Mouse (Mus musculus) frontal cortex, postnatal 14 days (tissue): ENCODE data around the gene Cops4.

Experiments used
- DNase-seq, 2 experiments: peaks; one replicate each; pipeline ENCODE4 v3.0.0; 2022; ENCODE audit warnings: low spot score in 2 of 2

Cops4 gene

GRCm38 (mm10) chr5:100546294-100547080, 28.4 kb downstream of the Cops4 start:
- DNase-seq = no peak

- no peak for DNase-seq
These were observed 30.1 kb downstream of the Cops4 start for GRCm38 (mm10) chr5:100548236-100548635.

DNA sequence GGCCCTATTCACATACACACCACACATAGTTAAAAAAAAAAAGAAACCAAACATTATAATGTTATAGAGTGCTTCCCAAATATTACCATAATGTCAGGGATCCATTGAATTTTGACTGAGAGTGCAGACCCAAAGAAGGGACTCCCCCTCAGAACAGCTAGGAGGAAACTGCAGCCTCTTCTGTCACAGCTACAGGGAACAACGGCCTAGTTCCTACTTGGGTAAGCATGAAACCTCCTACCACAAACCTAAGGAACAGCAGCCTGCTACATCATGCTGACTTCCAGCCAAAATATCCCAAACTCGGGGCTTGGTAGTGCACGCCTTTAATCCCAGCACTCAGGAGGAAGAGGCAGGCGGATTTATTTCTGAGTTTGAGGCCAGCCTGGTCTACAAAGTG, 31.2 kb downstream of the Cops4 start:
- no peak for DNase-seq

- no peak for DNase-seq
These were observed 32.0 kb downstream of the Cops4 start for GRCm38 (mm10) chr5:100550151-100550550.

GRCm38 (mm10) chr5:100551952-100552351, 33.8 kb downstream of the Cops4 start:
- DNase-seq = no peak

DNA sequence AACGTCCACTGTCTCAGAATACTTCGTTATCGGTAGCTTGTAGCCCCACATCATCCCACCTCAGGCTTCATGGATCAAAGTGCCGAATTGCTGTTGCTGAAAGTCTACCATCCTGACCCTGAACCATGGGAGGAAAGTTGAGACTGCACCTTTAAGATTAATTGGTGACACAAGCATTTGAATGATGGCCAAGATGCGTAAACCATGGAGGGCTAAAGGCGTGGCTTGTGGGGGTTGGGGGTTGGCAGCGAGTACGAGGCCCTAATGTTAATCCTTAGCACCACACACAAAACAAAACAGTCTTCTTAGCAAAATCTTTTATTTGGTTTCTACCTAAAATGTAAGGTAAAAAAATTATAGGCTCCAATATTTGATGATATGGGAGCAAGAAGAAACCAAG, 35.3 kb downstream of the Cops4 start:
- DNase-seq = no peak

DNA sequence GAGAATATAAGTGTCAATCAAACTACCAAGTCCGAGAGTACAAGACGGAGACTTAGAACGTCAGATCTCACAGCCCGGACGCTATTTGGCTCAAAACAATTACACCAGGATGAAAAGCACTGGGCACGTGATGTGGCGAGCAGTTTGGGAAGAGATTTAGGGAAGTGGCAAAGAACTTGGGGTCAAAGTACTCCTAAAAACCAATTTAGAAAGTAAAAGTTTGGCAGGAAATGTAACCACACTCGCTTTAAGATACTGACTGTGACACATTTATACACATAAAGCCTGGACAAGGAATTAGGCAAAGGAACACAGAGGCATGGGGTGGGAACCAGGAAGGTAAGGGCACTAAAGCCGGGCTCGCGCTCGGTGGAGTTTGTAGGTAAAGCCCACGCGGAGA, 38.9 kb downstream of the Cops4 start:
- DNase-seq = no peak

DNA sequence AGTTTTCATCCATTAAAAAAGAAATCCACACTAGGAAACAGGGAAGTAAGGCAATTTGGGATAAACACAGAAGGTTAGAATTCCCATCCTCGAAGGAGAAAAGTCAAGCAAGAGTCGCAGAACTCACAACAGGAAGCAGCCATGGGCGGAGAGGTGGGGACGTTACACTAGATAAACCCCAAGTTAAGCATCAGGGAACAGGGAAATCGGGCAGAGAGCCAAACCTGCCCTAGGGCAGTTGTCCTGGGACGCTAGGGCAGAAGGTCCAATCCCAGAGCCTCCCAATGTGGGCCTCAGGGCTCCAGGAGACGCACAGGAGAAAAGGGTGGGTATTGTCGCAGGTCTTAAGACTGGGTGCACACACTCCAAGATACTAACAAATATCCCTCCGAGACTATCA, 39.4 kb downstream of the Cops4 start:
- no peak for DNase-seq

GRCm38 (mm10) chr5:100558783-100559182, 40.7 kb downstream of the Cops4 start:
- DNase-seq = no peak

DNA sequence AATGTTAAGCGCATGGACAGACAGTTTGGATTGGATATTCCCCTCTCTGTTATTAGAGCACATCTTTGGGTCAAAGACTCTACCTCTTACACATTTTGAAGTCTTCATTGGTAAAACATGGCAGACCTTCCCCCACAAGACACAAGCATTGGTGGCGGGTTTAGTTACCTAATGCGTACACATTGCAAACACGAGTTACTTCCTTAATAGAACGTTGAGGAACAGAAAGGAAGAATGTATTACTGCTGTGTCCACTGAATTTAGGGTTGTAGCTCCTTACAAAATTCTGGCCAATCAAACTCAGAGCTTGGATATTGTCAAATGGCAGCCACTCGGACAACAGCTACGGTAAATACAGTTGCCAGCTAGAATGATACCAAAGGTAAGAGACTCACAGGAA, 41.2 kb downstream of the Cops4 start:
- DNase-seq = no peak

- DNase-seq = no peak
These were observed 44.6 kb downstream of the Cops4 start for GRCm38 (mm10) chr5:100562702-100563101.

DNA sequence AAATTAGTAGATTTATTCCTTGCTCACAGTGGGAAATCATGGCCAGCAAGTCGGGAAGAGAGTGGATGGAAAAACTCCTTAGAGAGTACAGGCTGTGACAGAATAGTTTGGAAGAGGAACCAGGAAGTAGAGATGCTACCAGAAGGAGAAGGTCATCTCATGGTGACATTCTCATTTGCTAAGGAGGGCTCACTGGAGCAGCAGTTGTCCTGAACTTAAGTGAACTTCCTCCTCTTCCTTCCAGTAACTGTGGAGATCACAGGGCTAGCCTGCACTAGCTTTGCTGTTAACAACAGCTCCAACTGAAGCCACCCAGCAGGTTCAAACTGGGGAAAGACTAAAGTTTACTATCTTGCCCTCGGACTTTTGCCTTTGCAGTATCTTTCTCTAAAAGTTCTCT, 48.7 kb downstream of the Cops4 start:
- no peak for DNase-seq

DNA sequence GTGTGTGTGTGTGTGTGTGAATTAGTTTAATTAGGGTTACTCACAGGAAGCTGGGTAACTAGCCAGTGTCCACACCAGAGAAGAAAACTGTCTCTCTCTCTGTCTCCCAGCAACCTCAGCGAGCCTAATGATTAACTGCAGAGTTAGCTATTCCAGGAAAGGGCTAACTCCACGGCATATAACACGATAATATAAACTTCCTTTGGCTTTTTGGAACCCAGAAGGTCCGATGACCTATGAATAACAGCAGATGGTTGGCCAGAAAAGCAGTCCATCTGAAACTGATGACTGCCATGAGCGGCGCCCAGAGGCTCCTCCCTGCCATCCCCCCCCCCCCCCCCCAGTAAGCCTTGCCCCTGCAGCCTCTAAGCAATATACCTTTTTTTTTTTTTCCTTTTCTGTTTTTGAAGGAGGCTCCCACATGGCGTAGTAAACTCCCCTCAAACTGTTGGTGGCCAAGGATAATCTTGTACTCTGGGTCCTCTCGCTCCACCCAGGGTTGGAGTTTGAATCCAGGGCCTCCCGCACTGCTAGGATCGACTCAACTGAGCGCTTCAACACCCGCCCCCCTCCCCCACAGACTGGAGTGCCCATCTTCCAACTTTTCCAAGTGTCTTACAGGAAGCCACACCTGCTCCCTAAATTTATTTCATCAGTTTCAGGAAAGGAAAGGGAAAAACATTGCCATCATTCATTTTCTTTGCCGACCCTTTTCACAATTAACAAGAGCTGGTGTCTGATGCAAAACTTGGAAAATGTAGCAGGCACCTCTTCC, 49.3 kb downstream of the Cops4 start:
- no peak for DNase-seq

DNA sequence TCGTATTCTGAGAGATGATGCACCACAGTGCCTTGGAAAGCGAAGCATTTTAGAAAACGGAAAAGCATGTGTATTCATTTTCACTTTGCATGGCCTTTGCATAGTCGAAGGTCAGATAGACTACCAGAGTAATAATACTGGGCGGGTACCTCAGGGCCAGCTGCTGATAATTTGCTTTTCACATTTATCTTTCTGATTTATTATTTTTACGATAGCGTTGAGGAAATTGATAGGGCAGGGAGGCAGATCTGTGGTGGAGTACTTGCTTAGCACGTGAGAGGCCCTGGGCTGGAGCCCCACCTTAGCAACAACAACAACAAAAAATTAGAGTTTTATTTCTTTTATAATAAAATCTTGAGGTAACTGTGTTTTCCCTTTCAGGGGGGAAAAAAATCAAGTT, 50.1 kb downstream of the Cops4 start:
- no peak for DNase-seq

GRCm38 (mm10) chr5:100568802-100569201, 50.7 kb downstream of the Cops4 start:
- DNase-seq = no peak

DNA sequence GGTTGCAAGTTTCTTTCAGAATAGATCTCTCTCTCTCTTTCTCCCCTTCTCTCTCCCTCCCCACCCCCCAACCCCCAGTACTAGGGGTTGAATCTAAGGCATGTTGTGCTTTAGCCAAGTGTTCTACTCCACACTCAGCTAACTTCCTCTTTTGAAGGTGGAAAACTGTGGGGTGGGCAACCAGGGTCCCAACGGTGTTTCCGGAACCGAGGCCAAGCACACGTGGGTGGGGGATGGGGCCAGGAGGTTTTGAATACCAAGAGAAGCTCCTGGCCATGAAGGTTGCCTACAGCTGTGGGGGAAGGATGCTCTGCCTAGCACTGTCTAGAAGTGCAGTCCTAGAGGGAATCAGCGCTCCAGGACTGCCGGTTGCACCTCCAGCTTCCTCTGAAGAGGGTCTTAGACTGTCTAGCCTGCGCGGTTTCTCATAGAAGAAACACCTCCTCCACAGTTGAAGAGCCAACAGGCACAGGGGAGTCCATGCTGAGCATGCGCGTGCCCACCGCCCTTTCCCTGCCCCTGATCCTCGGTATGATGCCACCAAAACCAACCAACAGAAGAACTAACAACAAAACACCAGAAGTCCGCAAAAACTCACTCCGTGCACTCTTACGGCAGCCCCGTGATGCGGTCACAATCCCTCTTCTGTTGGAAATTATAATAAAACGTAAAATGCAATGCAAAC, 51.3 kb downstream of the Cops4 start:
- no peak for DNase-seq

- DNase-seq = no peak
These were observed 52.0 kb downstream of the Cops4 start for GRCm38 (mm10) chr5:100569997-100570595.

- no peak for DNase-seq
These were observed 52.6 kb downstream of the Cops4 start for GRCm38 (mm10) chr5:100570716-100571115.

GRCm38 (mm10) chr5:100572069-100572468, 54.0 kb downstream of the Cops4 start, which contains the start of gene Plac8:
Plac8 (minus strand) TSS chr5:100572245.
- DNase-seq = no peak

DNA sequence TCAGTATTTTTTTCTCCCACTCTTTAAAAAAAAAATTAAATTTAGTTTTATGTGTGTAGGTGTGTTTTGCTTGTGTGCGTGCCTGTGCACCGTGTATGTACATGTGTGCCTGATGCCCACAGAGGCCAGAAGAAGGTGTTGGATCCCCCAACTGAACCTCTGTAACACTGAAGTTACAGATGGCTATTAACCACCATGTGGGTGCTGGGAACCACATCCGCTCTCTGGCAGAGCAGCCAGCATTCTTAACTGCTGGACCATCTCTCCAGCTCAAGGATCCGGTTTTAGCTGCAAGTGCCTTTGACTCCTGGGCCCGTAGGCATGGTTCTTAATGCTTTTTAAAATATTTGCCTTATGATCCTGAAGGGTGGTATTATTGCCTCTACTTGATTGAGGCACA, 55.1 kb downstream of the Cops4 start:
- no peak for DNase-seq

DNA sequence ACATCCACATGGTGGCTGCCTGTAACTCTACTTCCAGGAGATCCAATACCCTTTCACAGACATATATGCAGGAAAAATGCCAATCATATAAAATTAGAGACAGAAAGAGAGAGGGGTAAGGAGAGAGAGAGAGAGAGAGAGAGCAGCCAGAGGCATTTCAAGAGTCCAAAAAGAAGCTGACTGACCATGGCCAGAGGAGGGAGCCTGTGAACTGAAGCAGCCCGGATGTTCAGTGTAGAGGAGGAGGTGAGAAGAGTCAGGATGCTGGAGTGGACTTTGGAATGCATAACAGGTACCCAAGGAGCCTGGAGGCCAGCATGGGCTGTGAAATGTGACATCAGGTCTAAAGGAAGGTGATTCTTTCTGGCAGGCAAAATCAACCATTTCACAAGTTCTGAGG, 56.7 kb downstream of the Cops4 start:
- DNase-seq = no peak

DNA sequence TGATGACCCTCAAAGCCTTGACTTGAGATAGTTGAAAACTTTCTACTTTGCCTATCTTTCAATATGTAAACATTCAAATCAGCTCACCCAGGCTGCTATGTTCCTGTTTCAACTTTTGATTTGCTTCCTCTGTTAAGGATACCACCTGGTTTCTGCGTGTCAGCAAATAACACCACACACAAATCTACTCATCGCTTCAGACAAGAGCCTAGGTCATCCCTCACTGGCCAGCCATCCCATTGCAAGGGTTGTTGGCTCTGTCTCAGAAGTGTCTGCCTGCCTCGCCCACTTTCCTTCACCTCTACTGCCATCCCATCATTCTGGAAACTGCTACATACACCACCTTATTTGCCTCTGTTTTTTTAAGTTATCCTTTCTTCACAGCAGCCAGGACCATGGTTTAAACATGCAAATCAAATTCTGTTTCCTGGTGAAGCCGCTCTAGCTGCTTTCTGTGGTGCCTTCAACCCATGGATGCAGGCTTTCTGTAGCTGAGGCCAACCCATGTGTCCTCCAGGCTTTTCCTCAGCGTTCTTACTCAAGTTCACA, 60.8 kb downstream of the Cops4 start:
- DNase-seq = no peak
